Mouse (Mus musculus) midbrain, embryonic 14.5 days (tissue): ENCODE measurements around the gene Ifnar1. TPM values are rescaled to one million over a fixed set of nuclear protein-coding genes. Genes with fewer than 3 reads are reported as not detected.

Experiments
- ATAC-seq: fragments of 200-750 bp; cut with Nextera tagmentation; 2 replicates; pipeline ENCODE4 v1.8.0; 2017; ENCODE audit warnings: moderate number of reproducible peaks, moderate library complexity; ENCODE audit not compliant: low FRiP score, low TSS enrichment
- DNase-seq: peaks from one replicate; pipeline ENCODE4 v3.0.0-alpha.2; 2015
- H3K27ac ChIP-seq: fragments of 300-500 bp; sonication (generic); replicated peaks from 2 replicates; pipeline ENCODE4 v1.5.1; 2014; ENCODE audit warnings: mild to moderate bottlenecking, low read depth, low read length, moderate library complexity
- H3K27me3 ChIP-seq: fragments of 300-500 bp; sonication (generic); 2 replicates; pipeline ENCODE4 v1.6.1; 2014; ENCODE audit warnings: low read length, control low read depth, mixed read lengths; ENCODE audit not compliant: control insufficient read depth, insufficient read depth
- H3K36me3 ChIP-seq: fragments of 300-500 bp; sonication (generic); 2 replicates; pipeline ENCODE4 v1.6.1; 2014; ENCODE audit warnings: low read length, control low read depth; ENCODE audit not compliant: control insufficient read depth, insufficient read depth
- H3K4me1 ChIP-seq: fragments of 300-500 bp; sonication (generic); 2 replicates; pipeline ENCODE4 v1.6.1; 2014; ENCODE audit warnings: mild to moderate bottlenecking, antibody characterized with exemption, low read length, control low read depth; ENCODE audit not compliant: control insufficient read depth, insufficient read depth
- H3K4me2 ChIP-seq: fragments of 300-500 bp; sonication (generic); 2 replicates; pipeline ENCODE4 v1.6.1; 2014; ENCODE audit warnings: mild to moderate bottlenecking, low read length, moderate library complexity
- H3K4me3 ChIP-seq: fragments of 300-500 bp; sonication (generic); replicated peaks from 2 replicates; pipeline ENCODE4 v1.5.1; 2014; ENCODE audit warnings: low read depth, low read length
- H3K9ac ChIP-seq: fragments of 300-500 bp; sonication (generic); replicated peaks from 2 replicates; pipeline ENCODE4 v1.6.1; 2014; ENCODE audit warnings: mild to moderate bottlenecking, low read length, moderate library complexity
- H3K9me3 ChIP-seq: fragments of 300-500 bp; sonication (generic); 2 replicates; pipeline ENCODE4 v1.6.1; 2016; ENCODE audit warnings: low read length, control low read depth, mixed read lengths; ENCODE audit not compliant: control insufficient read depth
- WGBS: fragments of 180-500 bp; shearing (Covaris S2); extraction: QIAGEN DNeasy Blood & Tissue Kit; methylation state at CpG from one replicate; pipeline ENCODE4 v1.1.7; 2014; 5-methylcytosine and 5-hydroxymethylcytosine counted together
- polyA plus RNA-seq: library from polyadenylated mRNA; unstranded; fragments of >200 nt; fragmentation: Nextera tagmentation; extraction: Ambion mirVana; gene quantifications from 2 replicates; pipeline ENCODE4 v1.2.1, GENCODE M21; 2014

Ifnar1 gene
- polyA plus RNA-seq, 1 experiment from 2014 or later: 56.1 TPM

DNA sequence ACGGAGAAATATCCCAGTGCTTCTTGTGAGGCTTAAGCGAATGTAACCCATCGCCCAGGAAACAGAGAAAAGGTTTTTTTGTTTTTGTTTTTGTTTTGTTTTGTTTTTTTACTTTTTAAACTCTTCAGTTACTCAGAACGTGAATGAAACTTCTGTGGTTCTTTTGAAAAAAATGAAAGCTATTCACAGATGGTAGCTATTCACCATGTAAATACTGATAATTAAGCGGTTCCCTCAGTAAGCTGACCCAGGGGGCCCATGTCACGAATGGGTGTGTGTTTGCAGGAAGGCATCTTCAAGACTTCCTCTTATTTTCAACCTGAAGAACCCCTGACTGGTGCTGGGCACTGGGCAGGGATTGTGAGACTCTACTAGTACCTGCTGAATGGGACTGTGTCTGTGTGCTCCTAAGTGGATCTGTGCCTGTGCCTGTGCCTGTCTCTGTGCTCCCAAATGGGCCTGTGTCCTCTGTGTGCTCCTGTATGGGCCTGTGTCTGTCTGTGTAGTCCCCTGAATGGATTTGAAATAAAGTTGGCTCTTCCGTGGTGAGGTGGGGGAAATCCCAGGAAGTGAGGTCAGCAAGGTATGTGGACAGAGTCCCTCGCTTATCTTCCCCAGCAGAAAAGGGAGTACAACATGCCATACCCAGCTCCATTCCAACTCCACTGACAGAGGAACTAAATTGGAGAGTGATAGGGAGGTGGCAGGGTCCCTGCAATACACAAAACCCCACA, 38.1 kb upstream of the Ifnar1 start:
- ATAC-seq: no peak
- Histone ChIP-seq H3K27me3 (no peaks in the 10 kb centered on the region), H3K9me3 (no peaks in the 10 kb centered on the region), H3K4me3 (no peak overlapping the region), H3K36me3 (no peaks in the 10 kb centered on the region), H3K27ac (no peak overlapping the region), H3K9ac (no peak overlapping the region), H3K4me2 (no peak overlapping the region), H3K4me1 (no peaks in the 10 kb centered on the region)
- WGBS: 79% methylated on average over 8 of the region's 8 CpGs
- no peak for DNase-seq

DNA sequence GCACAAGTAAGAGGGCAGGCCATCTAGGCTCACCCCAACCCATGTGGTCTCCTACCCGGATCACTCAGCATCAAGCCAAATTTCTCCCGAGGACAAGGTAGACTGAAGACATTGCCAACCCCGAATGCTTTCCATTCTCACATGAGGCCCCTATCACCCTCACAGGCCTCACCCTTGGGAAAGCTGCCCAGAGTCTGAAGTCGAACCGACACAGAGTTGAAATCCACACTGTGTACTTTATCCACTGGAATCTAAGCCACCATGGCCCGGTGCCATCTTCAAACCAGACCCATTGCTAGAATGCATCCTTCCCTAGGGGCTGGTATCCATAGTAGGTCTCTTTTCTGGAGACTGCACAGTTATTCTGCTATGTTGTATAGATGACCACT, 37.5 kb upstream of the Ifnar1 start:
- no peaks in the 10 kb centered on the region for H3K36me3 ChIP-seq
- ATAC-seq: no peak
- no peak overlapping the region for H3K4me3 ChIP-seq

GRCm38 (mm10) chr16:91448088-91448487, 37.0 kb upstream of the Ifnar1 start:
- H3K27ac ChIP-seq: no peak overlapping the region
- ATAC-seq (no peak), DNase-seq (no peak)
- no peaks in the 10 kb centered on the region for H3K27me3 ChIP-seq
- no peaks in the 10 kb centered on the region for H3K36me3 ChIP-seq
- 92% methylated on average over 5 of the region's 5 CpGs for WGBS
- H3K4me3 ChIP-seq: no peak overlapping the region
- no peak overlapping the region for H3K9ac ChIP-seq
- no peak overlapping the region for H3K4me2 ChIP-seq
- no peaks in the 10 kb centered on the region for H3K4me1 ChIP-seq
- no peaks in the 10 kb centered on the region for H3K9me3 ChIP-seq

More for the DNA sequence above, 37.5 kb upstream of the Ifnar1 start:
- DNase-seq: no peak
- Histone ChIP-seq H3K27ac (no peak overlapping the region), H3K9me3 (no peaks in the 10 kb centered on the region), H3K27me3 (no peaks in the 10 kb centered on the region), H3K9ac (no peak overlapping the region), H3K4me2 (no peak overlapping the region), H3K4me1 (no peaks in the 10 kb centered on the region)
- 86% methylated on average over 6 of the region's 6 CpGs for WGBS

DNA sequence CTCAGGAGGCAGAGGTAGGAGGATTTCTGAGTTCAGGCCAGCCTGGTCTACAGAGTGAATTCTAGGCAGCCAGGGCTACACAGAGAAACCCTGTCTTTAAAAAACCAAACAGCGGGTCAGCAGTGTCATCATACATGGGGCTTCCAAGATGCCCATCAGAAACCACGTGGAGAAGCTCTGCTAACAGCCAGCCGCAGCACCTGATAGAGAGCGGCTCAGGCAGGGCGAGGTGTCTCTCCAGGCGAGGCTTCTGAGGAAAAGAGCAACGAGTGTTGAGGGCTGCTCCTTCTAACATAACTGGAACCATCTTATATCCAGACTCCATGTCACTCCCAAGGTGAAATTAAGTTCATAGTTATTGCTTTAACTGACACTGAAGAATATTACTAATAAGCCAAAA, 36.1 kb upstream of the Ifnar1 start:
- Histone ChIP-seq H3K36me3 (no peaks in the 10 kb centered on the region), H3K9ac (no peak overlapping the region), H3K27ac (no peak overlapping the region), H3K4me1 (no peaks in the 10 kb centered on the region), H3K27me3 (no peaks in the 10 kb centered on the region), H3K4me2 (no peak overlapping the region), H3K4me3 (no peak overlapping the region), H3K9me3 (no peaks in the 10 kb centered on the region)
- DNase-seq (no peak), ATAC-seq (no peak)
- 84% methylated on average over 7 of the region's 7 CpGs for WGBS

- no peak overlapping the region for H3K4me3 ChIP-seq
- H3K36me3 ChIP-seq: no peaks in the 10 kb centered on the region
- ATAC-seq: no peak
- no peaks in the 10 kb centered on the region for H3K4me1 ChIP-seq
- no peak for DNase-seq
- H3K27ac ChIP-seq: no peak overlapping the region
- no peaks in the 10 kb centered on the region for H3K9me3 ChIP-seq
- H3K4me2 ChIP-seq: no peak overlapping the region
- H3K27me3 ChIP-seq: no peaks in the 10 kb centered on the region
- no peak overlapping the region for H3K9ac ChIP-seq
- WGBS: 83% methylated on average over 12 of the region's 12 CpGs
Measured at GRCm38 (mm10) chr16:91450137-91451064, 34.6 kb upstream of the Ifnar1 start.

- Histone ChIP-seq H3K9me3 (no peaks in the 10 kb centered on the region), H3K4me2 (no peak overlapping the region), H3K27ac (no peak overlapping the region), H3K36me3 (no peaks in the 10 kb centered on the region), H3K27me3 (no peaks in the 10 kb centered on the region), H3K4me3 (no peak overlapping the region), H3K9ac (no peak overlapping the region), H3K4me1 (no peaks in the 10 kb centered on the region)
- DNase-seq (no peak), ATAC-seq (no peak)
- WGBS: 82% methylated on average over 2 of the region's 2 CpGs
Measured at GRCm38 (mm10) chr16:91451949-91452348, 33.1 kb upstream of the Ifnar1 start.

DNA sequence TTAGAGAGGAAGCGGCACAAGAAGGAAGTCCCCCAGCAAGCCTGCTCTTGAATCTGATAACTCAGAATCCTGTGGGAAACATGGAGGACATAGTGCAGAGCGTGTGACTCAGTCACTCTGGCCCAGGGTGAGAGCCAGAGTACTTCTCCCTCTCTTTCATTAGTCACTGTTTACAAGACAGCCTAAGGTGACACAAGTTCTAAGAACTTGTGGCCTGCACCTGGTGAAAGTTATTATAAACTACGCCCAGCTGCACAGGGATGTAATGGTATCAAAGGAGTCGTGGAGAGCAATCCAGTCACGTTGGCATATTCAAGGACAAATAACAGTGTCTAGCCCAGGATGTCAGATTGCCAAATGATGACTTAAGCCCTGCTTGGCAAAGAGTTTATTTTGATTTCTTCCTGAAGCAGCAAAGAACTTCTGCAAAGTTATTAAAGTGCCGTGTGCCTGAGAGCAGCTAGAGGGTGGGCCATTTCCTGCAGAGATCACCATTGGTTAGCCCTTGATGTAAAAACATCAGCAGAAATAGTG, 32.6 kb upstream of the Ifnar1 start:
- Histone ChIP-seq H3K4me1 (no peaks in the 10 kb centered on the region), H3K27me3 (no peaks in the 10 kb centered on the region), H3K4me2 (no peak overlapping the region), H3K9ac (no peak overlapping the region), H3K36me3 (no peaks in the 10 kb centered on the region), H3K27ac (no peak overlapping the region), H3K9me3 (no peaks in the 10 kb centered on the region), H3K4me3 (no peak overlapping the region)
- DNase-seq (no peak), ATAC-seq (no peak)
- 84% methylated on average over 6 of the region's 6 CpGs for WGBS

GRCm38 (mm10) chr16:91455868-91456267, 29.2 kb upstream of the Ifnar1 start:
- Histone ChIP-seq H3K4me3 (no peak overlapping the region), H3K9me3 (no peaks in the 10 kb centered on the region), H3K9ac (no peak overlapping the region), H3K4me2 (no peak overlapping the region), H3K27me3 (no peaks in the 10 kb centered on the region), H3K36me3 (no peaks in the 10 kb centered on the region), H3K4me1 (no peaks in the 10 kb centered on the region), H3K27ac (no peak overlapping the region)
- ATAC-seq (no peak), DNase-seq (no peak)
- 69% methylated on average over 4 of the region's 4 CpGs for WGBS
